Mouse (Mus musculus) right cerebral cortex, postnatal 4 days (tissue): Measurements from ENCODE around the gene Magix.

ENCODE experiments used
- DNase-seq: peaks from one replicate; pipeline ENCODE4 v3.0.0-alpha.2; 2022

The Magix gene

DNA sequence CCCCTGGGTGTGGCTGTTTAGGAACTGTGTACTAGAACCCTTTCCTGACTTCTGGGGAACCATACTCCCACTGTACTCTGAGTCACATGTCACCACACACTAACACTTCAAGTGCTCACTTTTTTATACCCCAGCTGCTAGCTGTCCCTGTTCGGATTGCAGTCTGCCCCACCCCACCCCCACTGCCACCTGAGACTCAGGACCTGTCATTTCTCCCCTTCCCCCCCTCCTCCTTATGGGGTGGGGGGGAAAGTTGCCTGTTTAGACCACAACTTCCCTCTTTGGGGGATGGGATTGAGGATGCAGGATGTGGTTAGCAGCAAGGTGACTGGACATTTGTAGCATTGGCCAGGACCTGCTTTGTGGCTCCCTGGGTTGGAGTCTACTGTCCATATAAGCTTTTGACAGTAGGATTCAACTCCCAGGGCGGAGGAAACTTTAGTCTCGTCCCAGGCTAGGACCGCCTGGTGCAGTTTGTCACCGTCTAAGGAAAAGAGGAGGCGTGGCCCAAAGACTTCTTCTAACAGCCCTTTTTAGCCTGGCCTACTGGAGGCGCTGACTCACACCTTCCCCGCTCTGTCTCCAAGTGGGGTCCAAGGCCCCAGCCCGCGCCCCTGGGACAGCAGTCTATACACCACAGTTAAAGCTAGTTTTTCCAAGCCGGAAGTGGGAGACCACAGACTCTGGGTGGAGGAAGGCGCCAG lies 7.3 kb downstream of the Magix start:
- no peak for DNase-seq

DNA sequence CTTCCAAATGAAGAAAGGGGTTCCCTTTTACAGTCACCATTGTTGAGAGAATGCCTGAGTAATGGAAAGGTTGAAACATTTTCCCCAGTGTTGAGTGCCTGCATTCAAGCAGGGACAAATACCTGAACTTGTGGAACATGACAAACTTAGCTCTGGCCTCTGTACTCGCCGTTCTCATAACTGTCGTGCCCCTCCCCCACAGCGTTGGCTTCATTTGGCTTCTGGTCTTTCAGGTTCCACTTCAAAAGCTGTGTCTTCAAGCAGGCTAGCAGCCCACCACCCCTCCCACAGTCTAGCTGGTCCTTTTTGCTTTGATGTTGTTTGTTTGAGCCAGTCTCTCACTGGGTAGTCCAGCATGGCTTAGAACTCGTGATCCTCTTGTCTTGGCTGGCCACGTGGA lies 8.3 kb downstream of the Magix start:
- no peak for DNase-seq

DNA sequence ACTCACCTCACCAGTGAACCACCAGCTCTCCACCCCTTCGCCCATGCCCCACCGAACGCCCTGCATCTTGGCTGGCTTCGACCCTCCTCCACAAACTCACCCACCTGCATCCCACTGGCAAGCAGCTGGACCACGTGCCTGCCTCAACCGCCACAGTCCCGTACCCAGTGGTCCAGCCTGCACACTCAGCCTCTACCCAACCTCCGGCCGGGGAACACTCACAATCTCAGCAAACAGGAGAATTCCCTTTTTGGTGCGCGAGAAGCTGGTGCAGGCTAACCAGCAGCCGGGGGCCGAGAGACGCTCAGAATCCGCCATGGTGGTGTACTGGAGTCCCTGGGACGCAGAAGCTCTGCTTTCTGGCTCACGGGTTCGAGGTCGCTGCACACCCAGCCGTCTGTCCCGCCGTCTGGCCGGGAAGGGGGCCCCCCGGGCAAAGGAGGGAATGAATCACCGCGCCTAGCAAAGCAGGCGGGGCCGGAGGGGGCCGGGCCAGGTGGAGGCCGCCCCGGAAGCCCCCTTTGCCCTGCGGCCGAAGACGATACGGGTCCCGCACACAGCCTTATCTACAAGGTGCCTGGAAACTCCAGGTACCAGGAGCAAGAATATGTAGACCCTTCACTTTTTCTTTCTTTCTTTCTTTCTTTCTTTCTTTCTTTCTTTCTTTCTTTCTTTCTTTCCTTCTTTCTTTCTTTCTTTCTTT lies 10.0 kb downstream of the Magix start, which contains the start of gene Plp2:
Gene Plp2 (minus strand): TSS at position 470 of the 703 bp plus-strand sequence.
- no peak for DNase-seq

DNA sequence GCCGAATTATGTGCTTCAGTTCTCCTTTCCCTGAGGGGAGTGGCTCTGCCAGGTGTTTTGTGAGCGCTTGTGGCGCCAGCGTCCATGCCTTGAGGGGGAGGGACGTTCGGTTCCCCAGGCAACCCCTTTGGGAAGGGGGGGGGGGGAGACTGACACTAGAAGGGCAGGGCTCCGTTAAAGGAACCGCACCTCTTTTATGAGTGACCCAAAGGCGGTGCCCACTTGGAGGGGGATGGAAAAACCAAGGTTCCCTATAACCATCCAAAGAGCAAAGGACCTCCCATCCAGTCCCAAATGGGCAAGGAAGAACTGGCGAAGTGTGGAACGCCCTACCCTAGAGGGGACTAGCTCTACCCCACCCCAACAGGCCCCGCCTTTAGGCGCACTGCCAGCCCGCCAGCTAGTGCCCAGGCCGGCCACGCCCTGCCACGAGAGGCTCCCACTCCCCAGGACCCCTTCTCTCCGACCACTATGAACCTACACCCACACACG lies 10.6 kb downstream of the Magix start:
- peak; percentile 77 for DNase-seq

DNA sequence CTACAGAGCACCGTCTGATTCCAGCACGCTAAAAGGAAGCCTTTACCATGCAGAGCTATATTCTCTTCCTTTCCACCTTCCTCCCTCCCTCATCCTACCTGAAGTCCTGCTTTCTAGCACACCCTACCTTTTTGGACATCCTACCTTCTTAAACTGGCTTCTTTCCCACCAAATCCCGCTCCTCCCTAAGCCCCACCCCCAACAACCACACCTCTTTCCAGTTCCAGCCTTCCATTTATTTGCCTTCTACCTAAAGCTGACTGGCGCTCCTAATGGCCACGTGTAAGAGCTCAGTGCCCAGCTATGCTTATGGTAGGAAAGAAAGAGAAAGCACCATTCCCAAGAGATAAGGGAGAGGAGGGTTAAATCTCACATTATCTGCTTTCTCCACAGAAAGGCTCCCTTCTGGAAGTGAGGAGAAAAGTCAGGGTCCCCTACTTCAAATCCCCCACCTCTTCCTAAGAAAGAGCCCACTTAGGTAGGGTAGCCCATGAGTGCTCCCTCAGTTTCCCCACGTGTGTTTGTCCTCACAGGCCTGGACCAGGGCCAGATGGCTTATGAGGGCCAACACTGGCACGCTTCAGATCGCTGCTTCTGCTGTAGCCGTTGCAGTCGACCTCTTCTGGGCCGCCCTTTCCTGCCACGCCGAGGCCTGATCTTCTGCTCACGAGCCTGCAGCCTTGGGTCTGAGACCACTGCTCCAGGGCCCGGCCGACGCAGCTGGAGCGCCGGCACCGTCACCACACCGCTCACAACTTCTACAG lies 15.1 kb downstream of the Magix start:
- DNase-seq: no peak

DNA sequence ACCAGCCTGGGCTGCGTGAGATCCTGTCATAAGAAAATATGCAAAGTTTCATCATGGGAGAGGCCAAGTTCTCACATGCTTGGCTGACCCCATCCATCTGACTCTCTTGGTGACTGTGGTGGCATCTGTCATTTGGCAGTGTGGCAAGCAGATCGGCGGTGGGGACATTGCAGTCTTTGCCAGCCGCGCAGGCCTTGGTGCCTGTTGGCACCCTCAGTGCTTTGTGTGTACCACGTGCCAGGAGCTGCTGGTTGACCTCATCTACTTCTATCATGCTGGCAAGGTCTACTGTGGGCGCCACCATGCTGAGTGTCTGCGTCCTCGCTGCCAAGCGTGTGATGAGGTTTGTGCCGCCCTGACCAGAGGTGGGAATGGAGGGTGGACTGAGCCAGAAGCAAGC lies 16.3 kb downstream of the Magix start:
- no peak for DNase-seq

DNA sequence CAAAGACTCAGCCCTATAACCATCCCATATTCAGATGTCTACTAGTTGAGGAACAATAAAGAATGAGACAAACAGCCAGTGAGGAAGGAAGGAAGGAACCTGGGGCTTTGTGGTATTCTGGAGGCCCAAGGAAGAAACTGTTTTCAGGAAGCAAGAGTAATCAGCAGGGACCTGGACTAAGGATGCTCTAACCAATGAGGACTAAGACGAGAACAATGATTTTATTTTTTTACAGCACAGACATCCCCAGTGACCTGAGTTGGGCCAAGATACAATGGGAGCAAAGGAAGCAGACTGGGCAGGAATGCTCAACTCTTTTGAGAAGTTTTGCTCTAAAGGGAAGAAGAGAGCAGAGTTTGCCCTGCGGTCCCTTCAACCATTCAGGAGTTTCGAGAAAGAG lies 18.1 kb downstream of the Magix start:
- DNase-seq: no peak

DNA sequence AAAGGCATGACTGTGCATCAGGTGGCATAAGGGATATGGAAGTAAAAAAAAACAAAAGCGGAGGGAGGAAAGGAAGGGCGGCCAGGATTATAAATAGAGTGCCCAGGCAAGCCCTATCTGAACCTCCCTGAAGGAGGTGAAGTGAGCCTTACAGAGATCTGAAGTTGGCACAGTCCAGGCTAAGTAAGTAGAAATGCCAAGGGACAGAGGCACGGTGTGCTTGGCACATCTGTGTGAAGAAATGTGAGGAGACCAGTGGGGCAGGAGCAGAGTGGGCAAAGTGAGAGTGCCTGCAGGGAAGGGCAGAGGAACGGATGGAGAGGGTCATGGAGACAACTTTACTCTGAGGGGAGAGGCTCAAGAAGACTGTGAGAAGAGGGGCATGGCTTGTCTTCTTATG lies 20.0 kb downstream of the Magix start:
- DNase-seq: no peak

DNA sequence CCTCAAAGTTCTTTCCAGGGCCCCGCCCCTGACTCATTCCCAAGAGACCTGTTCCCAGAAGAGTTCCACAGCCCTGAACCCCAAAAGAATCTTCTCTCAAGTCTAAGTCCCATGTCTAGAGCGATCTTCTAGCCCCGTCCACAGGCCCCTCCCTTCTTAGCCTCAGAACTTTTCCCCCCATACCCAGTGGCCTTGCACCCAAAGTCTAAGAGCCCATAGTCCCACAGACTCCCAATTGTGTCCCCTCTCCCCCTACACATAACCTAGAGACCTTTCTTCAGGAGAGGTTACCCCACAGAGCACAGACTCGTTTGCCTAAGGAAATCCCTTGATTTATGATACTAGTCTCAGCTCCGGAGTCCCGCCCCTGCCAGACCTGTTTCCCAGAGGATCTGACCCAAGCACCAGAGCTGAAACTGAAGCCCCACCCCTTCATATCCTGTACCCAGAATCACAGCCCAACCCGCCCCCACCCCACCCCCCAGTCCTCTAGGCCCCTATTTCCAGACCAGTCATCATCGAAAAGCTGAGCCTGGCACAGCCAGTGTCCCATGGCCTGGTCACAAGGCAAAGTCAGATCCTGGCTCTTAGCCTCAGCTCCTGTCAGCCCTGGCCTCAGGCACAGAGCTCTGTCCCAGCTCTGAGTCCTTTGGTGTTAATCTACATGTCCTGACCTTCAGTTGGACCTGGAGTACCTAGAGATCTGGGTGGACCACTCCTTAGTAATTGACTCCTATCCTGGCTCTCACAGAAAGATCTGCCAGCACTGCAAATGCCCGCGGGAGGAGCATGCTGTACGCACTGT lies 22.1 kb downstream of the Magix start:
- no peak for DNase-seq

DNA sequence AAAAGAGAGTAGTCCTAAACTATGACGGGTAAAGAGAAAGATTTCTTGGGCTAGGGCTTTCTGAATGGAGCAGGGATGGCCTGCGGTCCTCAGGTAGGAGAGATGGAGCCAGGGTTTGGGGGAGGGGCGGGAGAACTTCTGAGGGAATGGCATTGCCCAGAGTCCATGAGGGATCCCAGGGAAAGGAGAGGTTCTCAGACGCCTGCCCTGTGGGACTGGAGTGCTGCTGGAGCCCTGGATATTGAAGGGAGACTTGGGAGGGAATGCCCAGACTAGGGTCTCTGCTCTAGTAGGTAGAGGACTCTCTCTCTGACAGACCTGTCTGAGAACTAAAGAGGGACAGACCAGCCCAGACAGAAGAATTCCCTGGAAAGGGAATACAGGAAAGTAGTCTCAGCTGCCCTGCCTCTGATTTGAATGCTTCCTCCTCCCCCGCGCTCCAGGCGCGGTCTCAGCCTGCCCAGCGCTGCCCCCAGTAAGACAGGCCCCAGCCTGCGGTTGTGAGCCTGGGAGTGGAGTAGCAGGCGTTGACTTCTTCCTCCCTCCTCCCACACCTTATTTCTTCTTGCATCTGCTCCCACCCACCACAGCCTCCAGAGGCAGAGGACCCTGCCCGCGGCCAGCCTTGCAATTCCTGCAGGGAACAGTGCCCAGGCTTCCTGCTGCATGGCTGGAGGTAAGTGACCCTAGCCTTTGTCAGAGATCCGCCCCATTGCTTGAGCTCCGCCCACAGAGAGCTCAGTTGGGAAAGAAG lies 22.8 kb downstream of the Magix start:
- DNase-seq: no peak

DNA sequence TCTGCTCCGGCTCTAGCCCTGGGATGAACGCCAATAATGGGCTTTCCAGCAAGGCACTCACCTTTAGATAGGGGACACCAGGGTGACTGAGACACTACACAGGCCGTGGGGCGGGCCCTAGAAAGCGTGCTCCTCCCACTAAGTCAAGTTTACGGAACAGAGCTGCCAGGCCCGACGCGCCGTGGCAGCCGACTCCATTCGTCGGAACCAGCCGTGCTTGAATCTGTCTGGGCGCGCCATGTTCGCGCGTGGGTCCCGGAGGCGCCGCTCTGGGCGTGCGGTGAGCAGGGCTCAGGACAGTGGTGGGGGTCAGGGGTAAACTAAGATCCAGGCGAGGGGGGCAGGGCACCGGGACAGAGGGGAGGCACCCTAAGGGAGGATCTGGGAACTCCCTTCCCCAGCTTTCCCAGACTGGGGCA lies 23.8 kb downstream of the Magix start, which contains the start of gene Prickle3:
Gene Prickle3 (plus strand): TSS at position 40 of the 419 bp plus-strand sequence.
- DNase-seq: no peak

DNA sequence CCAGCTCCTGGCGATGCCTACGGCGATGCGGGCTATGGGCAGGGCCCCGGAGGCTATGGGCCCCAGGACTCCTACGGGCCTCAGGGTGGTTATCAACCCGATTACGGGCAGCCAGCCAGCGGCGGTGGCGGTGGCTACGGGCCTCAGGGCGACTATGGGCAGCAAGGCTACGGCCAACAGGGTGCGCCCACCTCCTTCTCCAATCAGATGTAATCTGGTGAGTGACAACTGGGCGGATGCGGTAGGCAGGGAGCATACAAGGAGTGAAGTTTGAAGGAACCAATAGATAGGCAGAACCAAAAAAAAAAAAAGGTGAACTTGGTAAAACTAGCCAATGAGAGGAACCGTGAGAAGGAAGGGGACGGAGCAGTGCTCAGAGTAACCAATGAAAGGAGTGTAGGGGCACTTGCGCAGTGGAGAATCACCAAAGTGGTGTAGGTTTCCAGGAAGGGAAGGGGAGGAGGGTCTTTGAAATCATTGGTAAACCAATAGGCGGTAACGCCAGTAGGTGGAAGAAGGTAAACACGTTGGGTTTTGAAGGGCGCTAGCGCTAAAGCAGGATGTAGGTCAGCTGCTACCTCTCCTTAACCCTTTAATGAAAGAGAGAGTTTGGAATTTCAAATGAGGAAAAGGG lies 32.3 kb downstream of the Magix start:
- DNase-seq: peak; percentile 68

DNA sequence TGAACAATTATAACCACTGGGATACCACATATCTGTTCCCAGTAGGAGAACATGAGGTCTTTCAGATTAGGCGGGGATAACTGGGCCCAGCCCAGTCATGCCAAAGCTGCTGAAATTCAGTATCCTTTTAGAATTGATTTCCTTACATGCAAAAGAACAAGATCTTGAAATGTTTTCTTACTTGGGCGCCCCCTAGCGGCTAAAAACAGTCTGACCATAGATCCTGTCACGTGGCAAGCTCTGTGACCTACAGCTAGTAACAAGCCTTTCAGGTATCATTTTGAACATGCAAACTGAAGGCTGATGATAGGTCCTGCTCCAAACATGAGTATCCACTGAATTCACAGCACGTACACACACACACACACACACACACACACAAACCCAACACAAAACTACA lies 35.7 kb downstream of the Magix start:
- DNase-seq: peak; percentile 85

DNA sequence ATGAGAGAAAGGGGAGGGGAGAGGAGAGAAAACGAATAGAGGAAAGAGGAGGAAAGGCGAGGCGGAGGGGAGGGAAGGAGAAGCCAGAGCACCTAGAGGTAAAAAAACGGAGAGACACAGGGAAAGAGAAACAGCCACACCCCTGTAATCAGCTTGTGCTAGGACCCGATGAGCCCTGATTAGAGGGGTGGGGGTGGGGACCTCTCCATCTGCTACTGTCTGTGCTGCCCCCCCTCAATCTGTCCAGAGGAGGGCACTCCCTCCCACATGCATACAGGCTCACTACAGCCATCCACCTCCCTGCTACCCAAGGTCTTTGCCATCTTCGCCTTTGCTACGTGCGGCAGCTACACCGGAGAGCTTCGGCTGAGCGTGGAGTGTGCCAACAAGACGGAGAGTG lies 40.3 kb downstream of the Magix start:
- DNase-seq: no peak

DNA sequence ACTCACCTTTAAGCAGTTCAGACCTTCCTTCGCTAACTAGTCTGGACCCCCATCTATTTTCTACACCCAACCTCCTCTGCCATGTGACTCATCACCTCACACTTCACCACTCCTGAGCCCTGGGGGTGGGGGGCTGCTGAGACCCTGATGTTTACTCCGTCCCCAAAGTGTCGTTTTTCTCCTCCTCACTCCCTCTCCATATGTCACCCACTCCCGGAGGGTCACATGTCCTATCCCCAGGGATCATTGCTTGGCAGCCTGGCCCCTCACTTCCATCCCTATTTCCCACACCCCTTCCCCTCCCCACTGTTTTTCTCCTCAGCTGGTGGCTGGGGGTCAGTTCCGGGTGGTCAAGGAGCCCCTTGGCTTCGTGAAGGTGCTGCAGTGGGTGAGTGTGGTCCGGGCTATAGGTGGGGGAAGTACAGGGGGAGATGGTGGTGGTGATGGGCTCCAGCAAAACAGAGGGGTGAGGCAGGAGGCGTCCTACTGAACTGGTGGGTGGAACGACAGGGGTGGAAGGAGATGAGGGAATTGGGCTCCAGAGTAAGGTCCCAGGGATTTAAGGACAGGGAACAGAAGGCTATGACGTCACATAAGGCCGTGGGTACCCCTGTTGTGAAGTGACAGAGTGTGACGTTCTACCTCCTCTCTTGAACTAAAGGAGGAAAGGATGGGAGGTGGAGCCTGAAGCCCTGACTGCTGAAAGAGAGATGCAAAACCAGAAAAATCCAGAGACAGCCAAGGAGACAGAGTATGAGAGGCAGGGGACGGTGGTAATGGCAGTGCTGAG lies 41.3 kb downstream of the Magix start:
- DNase-seq: no peak

DNA sequence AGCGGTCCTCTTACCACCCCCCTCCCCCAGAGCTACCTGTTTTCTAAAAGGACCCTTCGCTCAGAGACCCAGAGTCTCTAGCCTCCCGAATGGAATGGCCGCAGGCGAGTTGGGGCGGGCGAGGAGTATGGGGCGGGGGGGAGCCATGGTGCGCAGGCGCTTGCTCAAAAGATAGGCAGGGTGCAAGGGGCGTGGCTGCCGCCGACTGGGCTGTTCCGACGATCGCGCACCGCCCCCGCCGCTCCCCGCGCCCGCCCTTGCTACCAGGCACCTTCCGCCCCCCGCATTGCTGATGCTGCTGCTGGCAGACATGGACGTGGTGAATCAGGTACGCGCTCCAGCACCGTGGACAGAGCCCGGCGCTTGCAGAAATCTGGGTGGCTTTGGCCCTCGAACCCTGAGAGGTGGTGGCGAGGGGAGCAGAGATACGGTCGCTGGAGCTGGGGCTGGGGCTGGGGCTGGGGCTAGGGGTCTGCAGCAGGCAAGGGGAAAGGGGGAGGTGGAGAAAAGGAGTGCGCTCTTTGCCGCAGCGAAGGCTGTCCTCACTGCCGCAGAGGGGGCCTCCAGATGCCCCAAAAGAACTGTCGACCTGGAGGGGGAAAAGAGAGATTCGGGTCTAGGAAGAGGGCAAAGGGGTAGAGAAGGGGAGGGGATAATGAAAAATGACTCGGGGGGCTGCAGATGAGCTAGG lies 42.5 kb downstream of the Magix start, which contains the start of gene Syp:
Gene Syp (plus strand): TSS at position 71 of the 691 bp plus-strand sequence.
- DNase-seq: peak; percentile 92

DNA sequence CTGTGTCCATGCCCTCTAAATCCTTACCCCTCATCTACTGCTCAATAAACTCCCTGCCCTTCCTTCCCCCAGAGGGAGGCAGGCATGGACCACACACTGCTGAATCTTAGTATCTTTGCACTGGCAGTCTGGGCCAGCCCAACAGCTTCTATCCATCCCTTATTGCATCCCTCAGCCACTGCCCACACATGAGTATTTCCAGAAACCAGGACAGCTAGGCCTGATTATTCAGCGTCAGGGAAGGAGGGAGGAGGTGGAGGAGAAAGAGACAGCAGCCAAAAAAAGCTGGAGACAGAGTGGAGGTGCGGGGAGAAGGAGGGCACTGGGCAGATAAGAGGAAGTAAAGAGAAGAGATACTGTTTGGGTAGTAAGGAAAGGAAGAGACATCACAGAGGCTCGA lies 46.0 kb downstream of the Magix start:
- no peak for DNase-seq

DNA sequence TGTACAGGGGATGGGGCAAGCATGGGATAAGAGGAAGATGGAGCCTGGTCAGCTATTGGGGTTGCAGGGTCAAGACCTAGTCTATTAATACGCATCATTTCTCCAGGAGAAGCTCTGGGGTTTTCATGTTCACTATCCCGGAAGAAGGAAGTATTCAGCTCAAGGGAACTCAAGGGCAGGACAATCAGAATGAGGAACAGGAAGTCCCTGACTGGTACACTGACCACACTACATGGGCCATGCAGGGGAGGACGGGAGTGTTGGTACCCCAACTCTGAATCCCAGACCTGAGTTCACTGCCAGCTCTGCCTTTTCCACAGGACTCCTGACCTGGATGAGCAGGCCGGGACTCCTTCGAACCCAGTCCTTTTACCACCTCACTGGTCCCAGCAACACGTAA lies 48.5 kb downstream of the Magix start:
- no peak for DNase-seq
